Mouse (Mus musculus): ENCODE measurements around the gene Nagpa.

Nagpa gene

GRCm38 (mm10) chr16:5195080-5195479 is 8.7 kb downstream of the Nagpa start:
- peak; percentile 80 for DNase-seq (ENCODE audit: low spot score)

- DNase-seq (ENCODE audit: low spot score) = peak; percentile 42
Observed at GRCm38 (mm10) chr16:5186234-5186633, 17.6 kb downstream of the Nagpa start.

- DNase-seq (ENCODE audit: low spot score) = no peak
Observed at GRCm38 (mm10) chr16:5185691-5186090, 18.1 kb downstream of the Nagpa start.

- no peak for DNase-seq (ENCODE audit: low spot score)
Observed at GRCm38 (mm10) chr16:5184956-5185355, 18.9 kb downstream of the Nagpa start.

GRCm38 (mm10) chr16:5184101-5184500 is 19.7 kb downstream of the Nagpa start:
- no peak for DNase-seq (ENCODE audit: low spot score)

GRCm38 (mm10) chr16:5183310-5183975 is 20.4 kb downstream of the Nagpa start:
- DNase-seq (ENCODE audit: low spot score) = no peak

- no peak for DNase-seq (ENCODE audit: low spot score)
Observed at GRCm38 (mm10) chr16:5172636-5173035, 31.2 kb downstream of the Nagpa start.

- DNase-seq (ENCODE audit: low spot score) = no peak
Observed at GRCm38 (mm10) chr16:5168829-5169228, 35.0 kb downstream of the Nagpa start.

GRCm38 (mm10) chr16:5168038-5168437 is 35.8 kb downstream of the Nagpa start:
- no peak for DNase-seq (ENCODE audit: low spot score)

GRCm38 (mm10) chr16:5164327-5164726 is 39.5 kb downstream of the Nagpa start:
- DNase-seq (ENCODE audit: low spot score) = no peak

GRCm38 (mm10) chr16:5159248-5159647 is 44.6 kb downstream of the Nagpa start:
- DNase-seq (ENCODE audit: low spot score) = no peak

GRCm38 (mm10) chr16:5157113-5157512 is 46.7 kb downstream of the Nagpa start:
- no peak for DNase-seq (ENCODE audit: low spot score)

- DNase-seq (ENCODE audit: low spot score) = no peak
Observed at GRCm38 (mm10) chr16:5156495-5156894, 47.3 kb downstream of the Nagpa start.

GRCm38 (mm10) chr16:5155014-5155413 is 48.8 kb downstream of the Nagpa start:
- DNase-seq (ENCODE audit: low spot score) = no peak

- no peak for DNase-seq (ENCODE audit: low spot score)
Observed at GRCm38 (mm10) chr16:5153299-5154026, 50.3 kb downstream of the Nagpa start.

GRCm38 (mm10) chr16:5150544-5150943 is 53.3 kb downstream of the Nagpa start:
- DNase-seq (ENCODE audit: low spot score) = peak; percentile 45

- DNase-seq (ENCODE audit: low spot score) = no peak
Observed at GRCm38 (mm10) chr16:5147037-5147385, 56.8 kb downstream of the Nagpa start, which contains the start of gene Sec14l5. Gene Sec14l5 (plus strand): TSS chr16:5147109.

- peak; percentile 71 for DNase-seq (ENCODE audit: low spot score)
Observed at GRCm38 (mm10) chr16:5146367-5147036, 57.3 kb downstream of the Nagpa start.

- peak; percentile 91 for DNase-seq (ENCODE audit: low spot score)
Observed at GRCm38 (mm10) chr16:5145570-5145969, 58.2 kb downstream of the Nagpa start.
